Mouse (Mus musculus) neural tube, embryonic 14.5 days (tissue): ENCODE data around the gene Srprb. TPM values are rescaled to one million over a fixed set of nuclear protein-coding genes. Genes with fewer than 3 reads are reported as not detected.

Source experiments
- ATAC-seq: fragments of 200-750 bp; cut with Nextera tagmentation; 2 replicates; pipeline ENCODE4 v1.8.0; 2017; ENCODE audit warnings: low read depth, mild to moderate bottlenecking, moderate TSS enrichment, moderate library complexity
- H3K27ac ChIP-seq: fragments of 300-500 bp; sonication (generic); 2 replicates; pipeline ENCODE4 v1.5.1; 2014; ENCODE audit warnings: low read depth, mild to moderate bottlenecking, control low read depth, low read length, moderate library complexity, mixed read lengths
- H3K27me3 ChIP-seq: fragments of 300-500 bp; sonication (generic); 2 replicates; pipeline ENCODE4 v1.6.1; 2014; ENCODE audit warnings: low read length; ENCODE audit not compliant: control insufficient read depth, insufficient read depth
- H3K36me3 ChIP-seq: fragments of 300-500 bp; sonication (generic); 2 replicates; pipeline ENCODE4 v1.6.1; 2014; ENCODE audit warnings: low read length, mixed read lengths; ENCODE audit not compliant: control insufficient read depth, insufficient read depth
- H3K4me1 ChIP-seq: fragments of 300-500 bp; sonication (generic); 2 replicates; pipeline ENCODE4 v1.6.1; 2014; ENCODE audit warnings: low read length; ENCODE audit not compliant: control insufficient read depth, insufficient read depth
- H3K4me2 ChIP-seq: fragments of 300-500 bp; sonication (generic); 2 replicates; pipeline ENCODE4 v1.6.1; 2014; ENCODE audit warnings: mild to moderate bottlenecking, low read depth, low read length, control low read depth
- H3K4me3 ChIP-seq: fragments of 300-500 bp; sonication (generic); 2 replicates; pipeline ENCODE4 v1.5.1; 2014; ENCODE audit warnings: low read depth, low read length, control low read depth, mixed read lengths
- H3K9ac ChIP-seq: fragments of 300-500 bp; sonication (generic); replicated peaks from 2 replicates; pipeline ENCODE4 v1.6.1; 2014; ENCODE audit warnings: low read depth, mild to moderate bottlenecking, control low read depth, low read length, mixed read lengths
- H3K9me3 ChIP-seq: fragments of 300-500 bp; sonication (generic); 2 replicates; pipeline ENCODE4 v1.6.1; 2016; ENCODE audit warnings: low read length; ENCODE audit not compliant: control insufficient read depth
- WGBS: fragments of 180-500 bp; shearing (Covaris S2); extraction: QIAGEN DNeasy Blood & Tissue Kit; methylation state at CpG from one replicate; pipeline ENCODE4 v1.1.7; 2014; 5-methylcytosine and 5-hydroxymethylcytosine counted together
- polyA plus RNA-seq: library from polyadenylated mRNA; unstranded; fragments of >200 nt; fragmentation: Nextera tagmentation; extraction: Ambion mirVana; gene quantifications from 2 replicates; pipeline ENCODE4 v1.2.1, GENCODE M21; 2014

Gene Srprb
- polyA plus RNA-seq, 1 experiment from 2014 or later: 57.3 TPM

- Histone ChIP-seq H3K4me1 (no peaks in the 10 kb centered on the region), H3K27me3 (no peaks in the 10 kb centered on the region), H3K4me2 (no peak overlapping the region), H3K27ac (no peak overlapping the region), H3K4me3 (no peak overlapping the region), H3K36me3 (no peaks in the 10 kb centered on the region), H3K9me3 (no peaks in the 10 kb centered on the region), H3K9ac (no peak overlapping the region)
- WGBS: 75% methylated on average over 6 of the region's 6 CpGs
- ATAC-seq: no peak
Measured at GRCm38 (mm10) chr9:103214281-103214680, 12.3 kb upstream of the Srprb start.

GRCm38 (mm10) chr9:103213631-103214030 lies 11.7 kb upstream of the Srprb start:
- Histone ChIP-seq H3K36me3 (no peaks in the 10 kb centered on the region), H3K9me3 (no peaks in the 10 kb centered on the region), H3K9ac (no peak overlapping the region), H3K4me3 (no peak overlapping the region), H3K27me3 (no peaks in the 10 kb centered on the region), H3K4me2 (no peak overlapping the region), H3K4me1 (peaks cover 3% of the 10 kb centered on the region; the same call in 1 of the 2 replicates), H3K27ac (no peak overlapping the region)
- no peak for ATAC-seq
- 71% methylated on average over 2 of the region's 2 CpGs for WGBS

GRCm38 (mm10) chr9:103212654-103213420 lies 10.9 kb upstream of the Srprb start:
- no peak overlapping the region for H3K4me3 ChIP-seq
- no peak for ATAC-seq
- WGBS: 68% methylated on average over 28 of the region's 28 CpGs

GRCm38 (mm10) chr9:103208802-103209423 lies 7.0 kb upstream of the Srprb start:
- ATAC-seq: peak; percentile 78
- H3K9ac ChIP-seq: no peak overlapping the region
- WGBS: 22% methylated on average over 6 of the region's 6 CpGs
- H3K36me3 ChIP-seq: no peaks in the 10 kb centered on the region
- peaks cover 4% of the 10 kb centered on the region; the same call in 1 of the 2 replicates for H3K4me1 ChIP-seq
- no peaks in the 10 kb centered on the region for H3K9me3 ChIP-seq
- H3K27ac ChIP-seq: no peak overlapping the region
- H3K4me2 ChIP-seq: no peak overlapping the region
- H3K27me3 ChIP-seq: no peaks in the 10 kb centered on the region
- H3K4me3 ChIP-seq: no peak overlapping the region

More at GRCm38 (mm10) chr9:103212654-103213420, 10.9 kb upstream of the Srprb start:
- Histone ChIP-seq H3K27me3 (no peaks in the 10 kb centered on the region), H3K4me2 (no peak overlapping the region), H3K4me1 (peaks cover 4% of the 10 kb centered on the region; the same call in 1 of the 2 replicates), H3K9me3 (no peaks in the 10 kb centered on the region), H3K27ac (no peak overlapping the region), H3K9ac (no peak overlapping the region), H3K36me3 (no peaks in the 10 kb centered on the region)

- Histone ChIP-seq H3K4me3 (no peak overlapping the region), H3K9me3 (no peaks in the 10 kb centered on the region), H3K4me1 (peaks cover 4% of the 10 kb centered on the region; the same call in 1 of the 2 replicates), H3K27me3 (no peaks in the 10 kb centered on the region), H3K4me2 (peak overlapping the region; percentile 36), H3K27ac (no peak overlapping the region), H3K36me3 (no peaks in the 10 kb centered on the region), H3K9ac (no peak overlapping the region)
- WGBS: 11% methylated on average over 16 of the region's 16 CpGs
- ATAC-seq: peak; percentile 87; the same call in 1 of the 2 replicates
Measured at GRCm38 (mm10) chr9:103207846-103208245, 5.9 kb upstream of the Srprb start.

- Histone ChIP-seq H3K36me3 (no peaks in the 10 kb centered on the region), H3K9me3 (no peaks in the 10 kb centered on the region), H3K4me2 (no peak overlapping the region), H3K9ac (no peak overlapping the region), H3K4me3 (no peak overlapping the region), H3K27me3 (no peaks in the 10 kb centered on the region), H3K4me1 (peaks cover 7% of the 10 kb centered on the region; the same call in 1 of the 2 replicates), H3K27ac (no peak overlapping the region)
- WGBS: 92% methylated on average over 5 of the region's 5 CpGs
- ATAC-seq: no peak
Measured at GRCm38 (mm10) chr9:103205786-103206185, 3.8 kb upstream of the Srprb start.

- ATAC-seq: no peak
- Histone ChIP-seq H3K4me3 (no peak overlapping the region), H3K27me3 (no peaks in the 10 kb centered on the region), H3K4me2 (no peak overlapping the region), H3K9ac (no peak overlapping the region), H3K36me3 (peaks cover 21% of the 10 kb centered on the region), H3K9me3 (no peaks in the 10 kb centered on the region), H3K27ac (no peak overlapping the region), H3K4me1 (no peaks in the 10 kb centered on the region)
- WGBS: 82% methylated on average over 4 of the region's 4 CpGs
Measured at GRCm38 (mm10) chr9:103188416-103188815, 13.5 kb downstream of the Srprb start.

GRCm38 (mm10) chr9:103186747-103187146 lies 15.2 kb downstream of the Srprb start:
- Histone ChIP-seq H3K36me3 (peaks cover 21% of the 10 kb centered on the region), H3K9me3 (no peaks in the 10 kb centered on the region), H3K27ac (no peak overlapping the region), H3K4me3 (no peak overlapping the region), H3K4me2 (no peak overlapping the region), H3K27me3 (no peaks in the 10 kb centered on the region), H3K9ac (no peak overlapping the region), H3K4me1 (no peaks in the 10 kb centered on the region)
- WGBS: 80% methylated on average over 9 of the region's 9 CpGs
- ATAC-seq: no peak

GRCm38 (mm10) chr9:103185946-103186345 lies 16.0 kb downstream of the Srprb start:
- ATAC-seq: no peak
- Histone ChIP-seq H3K4me3 (no peak overlapping the region), H3K9me3 (no peaks in the 10 kb centered on the region), H3K4me1 (peaks cover 2% of the 10 kb centered on the region; the same call in 1 of the 2 replicates), H3K27me3 (no peaks in the 10 kb centered on the region), H3K36me3 (peaks cover 20% of the 10 kb centered on the region), H3K4me2 (no peak overlapping the region), H3K27ac (no peak overlapping the region), H3K9ac (no peak overlapping the region)
- 91% methylated on average over 8 of the region's 8 CpGs for WGBS
